Mouse (Mus musculus) liver, embryonic 12.5 days (tissue): ENCODE results near the gene G0s2. TPM values are rescaled to one million over a fixed set of nuclear protein-coding genes. Genes with fewer than 3 reads are reported as not detected.

Experiments
- ATAC-seq: fragments of 200-750 bp; cut with Nextera tagmentation; 2 replicates; pipeline ENCODE4 v1.8.0; 2017; ENCODE audit warnings: moderate number of reproducible peaks, mild to moderate bottlenecking, moderate library complexity
- H3K27ac ChIP-seq: fragments of 300-500 bp; sonication (generic); 2 replicates; pipeline ENCODE4 v1.5.1; 2016; ENCODE audit warnings: mild to moderate bottlenecking
- H3K27me3 ChIP-seq: fragments of 300-500 bp; sonication (generic); replicated peaks from 2 replicates; pipeline ENCODE4 v1.6.1; 2016; ENCODE audit warnings: mild to moderate bottlenecking, moderate library complexity
- H3K36me3 ChIP-seq: fragments of 300-500 bp; sonication (generic); 2 replicates; pipeline ENCODE4 v1.6.1; 2016; ENCODE audit warnings: mild to moderate bottlenecking, moderate library complexity
- H3K4me1 ChIP-seq: fragments of 300-500 bp; sonication (generic); 2 replicates; pipeline ENCODE4 v1.6.1; 2016
- H3K4me2 ChIP-seq: fragments of 300-500 bp; sonication (generic); 2 replicates; pipeline ENCODE4 v1.6.1; 2016; ENCODE audit warnings: mild to moderate bottlenecking, moderate library complexity
- H3K4me3 ChIP-seq: fragments of 300-500 bp; sonication (generic); 2 replicates; pipeline ENCODE4 v1.5.1; 2016; ENCODE audit warnings: mild to moderate bottlenecking, moderate library complexity
- H3K9ac ChIP-seq: fragments of 300-500 bp; sonication (generic); 2 replicates; pipeline ENCODE4 v1.6.1; 2016; ENCODE audit warnings: mild to moderate bottlenecking, moderate library complexity
- H3K9me3 ChIP-seq: fragments of 300-500 bp; sonication (generic); replicated peaks from 2 replicates; pipeline ENCODE4 v1.6.1; 2016; ENCODE audit warnings: mild to moderate bottlenecking, moderate library complexity
- WGBS: fragments of 180-500 bp; shearing (Covaris S2); methylation state at CpG from one replicate; pipeline ENCODE4 v1.1.7; 2016; ENCODE audit not compliant: insufficient replicate concordance; 5-methylcytosine and 5-hydroxymethylcytosine counted together
- polyA plus RNA-seq: library from polyadenylated mRNA; unstranded; fragments of >200 nt; fragmentation: Nextera tagmentation; extraction: Ambion mirVana; gene quantifications from 2 replicates; pipeline ENCODE4 v1.2.1, GENCODE M21; 2016

G0s2 gene
- polyA plus RNA-seq, 1 experiment from 2014 or later, result 27.0 TPM

- Histone ChIP-seq H3K4me1 (no peaks in the 10 kb centered on the region), H3K9ac (no peak overlapping the region), H3K9me3 (no peaks in the 10 kb centered on the region), H3K36me3 (no peaks in the 10 kb centered on the region), H3K4me3 (no peak overlapping the region), H3K4me2 (no peak overlapping the region), H3K27ac (no peak overlapping the region), H3K27me3 (no peaks in the 10 kb centered on the region)
- ATAC-seq, result peak; percentile 33; the same call in 1 of the 2 replicates
- 72% methylated on average over 7 of the region's 7 CpGs for WGBS
These were observed 11.3 kb upstream of the G0s2 start for GRCm38 (mm10) chr1:193284228-193284779.

DNA sequence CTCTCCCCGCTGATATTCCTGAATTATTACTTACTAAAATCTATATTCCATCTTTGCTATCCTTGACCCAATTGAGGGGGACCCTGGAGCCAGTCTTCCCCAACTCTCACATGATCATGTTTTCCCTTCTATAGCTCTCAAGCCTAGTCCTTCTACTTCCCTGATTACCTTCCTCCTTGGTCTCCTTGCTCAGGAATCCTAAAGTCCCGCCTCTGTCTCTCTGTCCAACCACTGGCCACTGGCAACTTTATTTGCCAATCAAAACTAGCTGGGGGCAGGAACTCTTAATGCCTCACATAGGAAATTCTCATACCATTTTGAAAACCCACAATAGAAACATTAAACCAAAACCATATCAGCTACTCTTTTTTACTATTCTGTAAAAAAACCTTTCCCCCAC lies 8.3 kb upstream of the G0s2 start:
- Histone ChIP-seq H3K4me1 (no peaks in the 10 kb centered on the region), H3K4me2 (no peak overlapping the region), H3K36me3 (no peaks in the 10 kb centered on the region), H3K27ac (no peak overlapping the region), H3K27me3 (no peaks in the 10 kb centered on the region), H3K9me3 (no peaks in the 10 kb centered on the region), H3K9ac (no peak overlapping the region), H3K4me3 (no peak overlapping the region)
- ATAC-seq, result no peak
- WGBS, result 67% methylated on average over 2 of the region's 2 CpGs

DNA sequence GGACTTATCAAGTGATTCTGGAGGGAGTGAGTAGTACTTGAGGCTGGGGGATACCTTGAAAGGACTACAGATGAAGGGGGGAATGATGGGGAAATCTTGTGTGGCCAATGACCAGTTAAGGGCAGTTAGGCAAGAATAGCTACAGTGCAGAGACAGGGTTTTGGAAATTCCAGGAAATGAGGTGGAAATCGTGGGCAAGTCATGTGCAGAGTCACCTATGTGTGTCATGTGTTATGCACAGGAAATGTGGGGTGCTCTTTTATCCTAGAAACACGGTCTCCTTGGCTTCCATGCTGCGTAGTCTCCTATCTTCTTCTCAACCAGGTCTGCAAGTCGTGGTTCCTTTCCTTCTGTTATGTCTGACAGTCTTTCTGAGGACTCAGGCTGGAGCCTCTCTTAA lies 6.5 kb upstream of the G0s2 start:
- no peak for ATAC-seq

DNA sequence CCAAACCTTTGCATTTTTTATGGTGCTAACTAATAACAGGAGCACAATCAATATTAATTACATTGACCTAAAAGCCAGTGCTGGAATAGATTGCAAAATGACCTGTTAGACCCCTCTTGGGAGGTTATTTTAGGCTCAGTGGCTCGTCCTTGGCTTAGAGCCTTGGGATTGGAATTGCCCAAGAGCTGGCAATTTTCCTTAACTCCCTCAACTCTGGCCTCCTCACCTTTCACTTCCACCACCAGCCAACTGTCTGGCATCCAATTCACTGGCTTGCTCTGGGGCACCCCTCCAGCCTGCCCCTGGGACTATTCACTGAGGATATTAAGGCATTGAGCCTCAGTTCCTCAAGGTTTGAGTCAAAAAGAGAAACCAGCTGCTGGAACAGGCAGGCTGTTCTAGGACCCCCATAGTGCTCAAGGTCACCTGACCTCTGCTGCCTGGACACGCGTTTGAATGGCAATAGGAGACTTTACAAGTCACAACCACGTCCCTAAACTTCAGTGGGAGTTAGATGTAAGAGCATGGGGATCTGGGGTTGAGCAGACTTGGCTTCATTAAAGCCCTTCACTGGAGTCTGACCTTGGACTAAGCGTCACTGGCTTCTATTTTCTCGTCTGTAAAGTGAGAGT lies 5.5 kb upstream of the G0s2 start:
- 51% methylated on average over 6 of the region's 6 CpGs for WGBS
- no peak for ATAC-seq
- H3K4me2 ChIP-seq, result no peak overlapping the region

More for the DNA sequence above, 6.5 kb upstream of the G0s2 start:
- Histone ChIP-seq H3K4me3 (no peak overlapping the region), H3K9me3 (no peaks in the 10 kb centered on the region), H3K4me2 (no peak overlapping the region), H3K27me3 (no peaks in the 10 kb centered on the region), H3K4me1 (no peaks in the 10 kb centered on the region), H3K9ac (no peak overlapping the region), H3K36me3 (no peaks in the 10 kb centered on the region), H3K27ac (no peak overlapping the region)
- WGBS, result 53% methylated on average over 4 of the region's 4 CpGs

GRCm38 (mm10) chr1:193274407-193275071 lies 1.5 kb upstream of the G0s2 start:
- 0 out of 2 replicates have a peak, but pooled peaks have one; percentile 17 for ATAC-seq
- Histone ChIP-seq H3K4me3 (no peak overlapping the region), H3K9me3 (no peaks in the 10 kb centered on the region), H3K27ac (no peak overlapping the region), H3K27me3 (no peaks in the 10 kb centered on the region), H3K4me1 (peaks cover 9% of the 10 kb centered on the region; the same call in 1 of the 2 replicates), H3K4me2 (no peak overlapping the region), H3K9ac (no peak overlapping the region), H3K36me3 (no peaks in the 10 kb centered on the region)
- 58% methylated on average over 8 of the region's 8 CpGs for WGBS

More for the DNA sequence above, 5.5 kb upstream of the G0s2 start:
- peaks cover 1% of the 10 kb centered on the region; the same call in 1 of the 2 replicates for H3K4me1 ChIP-seq
- H3K36me3 ChIP-seq, result no peaks in the 10 kb centered on the region
- H3K27me3 ChIP-seq, result no peaks in the 10 kb centered on the region
- H3K9me3 ChIP-seq, result no peaks in the 10 kb centered on the region
- H3K4me3 ChIP-seq, result no peak overlapping the region
- no peak overlapping the region for H3K9ac ChIP-seq
- H3K27ac ChIP-seq, result no peak overlapping the region

GRCm38 (mm10) chr1:193272137-193272915 lies 691 bp downstream of the G0s2 start:
- Histone ChIP-seq H3K4me1 (peaks cover 9% of the 10 kb centered on the region; the same call in 1 of the 2 replicates), H3K4me3 (peak overlapping the region; percentile 45), H3K27me3 (no peaks in the 10 kb centered on the region), H3K27ac (peak overlapping the region; percentile 71), H3K4me2 (peak overlapping the region; percentile 58), H3K9me3 (no peaks in the 10 kb centered on the region), H3K9ac (peak overlapping the region; percentile 53), H3K36me3 (no peaks in the 10 kb centered on the region)
- peak; percentile 9 for ATAC-seq
- 31% methylated on average over 24 of the region's 24 CpGs for WGBS

GRCm38 (mm10) chr1:193270965-193271763 lies 1.9 kb downstream of the G0s2 start:
- H3K27me3 ChIP-seq, result no peaks in the 10 kb centered on the region
- no peak for ATAC-seq
- no peak overlapping the region for H3K9ac ChIP-seq
- H3K9me3 ChIP-seq, result no peaks in the 10 kb centered on the region
- peaks cover 9% of the 10 kb centered on the region; the same call in 1 of the 2 replicates for H3K4me1 ChIP-seq
- H3K4me3 ChIP-seq, result no peak overlapping the region
- H3K27ac ChIP-seq, result no peak overlapping the region
- H3K4me2 ChIP-seq, result peak overlapping the region; percentile 58
- 38% methylated on average over 6 of the region's 6 CpGs for WGBS
- H3K36me3 ChIP-seq, result no peaks in the 10 kb centered on the region

DNA sequence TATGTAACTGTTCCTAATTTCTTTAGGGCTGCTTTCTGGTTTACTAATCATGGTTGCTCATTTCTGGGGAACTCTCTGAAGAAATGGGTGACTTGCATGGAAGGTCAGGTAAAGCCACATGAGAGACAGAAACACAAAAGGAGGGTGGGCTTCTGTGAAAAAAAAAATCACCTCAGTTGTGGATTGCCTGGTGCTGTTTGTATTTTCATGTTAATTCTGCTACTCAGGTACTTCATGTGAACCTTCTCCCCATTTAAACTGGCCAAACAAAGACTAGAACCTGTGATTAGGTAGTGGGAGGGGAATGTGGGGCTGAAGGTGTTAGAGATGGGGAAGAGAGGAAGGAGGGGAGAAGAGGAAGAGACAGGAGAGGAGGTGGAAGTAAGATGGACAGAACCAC lies 7.3 kb downstream of the G0s2 start:
- ATAC-seq, result no peak
- Histone ChIP-seq H3K36me3 (no peaks in the 10 kb centered on the region), H3K4me2 (no peak overlapping the region)

GRCm38 (mm10) chr1:193263955-193264598 lies 8.9 kb downstream of the G0s2 start, which contains the start of gene Hsd11b1:
TSS of gene Hsd11b1 (minus strand) at chr1:193264075.
- H3K4me1 ChIP-seq, result no peaks in the 10 kb centered on the region
- H3K9me3 ChIP-seq, result no peaks in the 10 kb centered on the region
- no peak within 1 kb of the TSS for H3K27ac ChIP-seq
- no peaks in the 10 kb centered on the region for H3K27me3 ChIP-seq
- H3K4me3 ChIP-seq, result no peak within 1 kb of the TSS
- no peak within 1 kb of the TSS for H3K9ac ChIP-seq
- H3K4me2 ChIP-seq, result no peak within 1 kb of the TSS
- no peaks in the 10 kb centered on the region for H3K36me3 ChIP-seq
- WGBS, result 36% methylated on average over 5 of the region's 5 CpGs
- ATAC-seq, result no peak

More for the DNA sequence above, 7.3 kb downstream of the G0s2 start:
- no peak overlapping the region for H3K9ac ChIP-seq
- no peak overlapping the region for H3K27ac ChIP-seq
- no peaks in the 10 kb centered on the region for H3K27me3 ChIP-seq
- H3K4me1 ChIP-seq, result no peaks in the 10 kb centered on the region
- no peak overlapping the region for H3K4me3 ChIP-seq
- H3K9me3 ChIP-seq, result no peaks in the 10 kb centered on the region

- no peak for ATAC-seq
- H3K9ac ChIP-seq, result no peak overlapping the region
- H3K4me1 ChIP-seq, result no peaks in the 10 kb centered on the region
- no peak overlapping the region for H3K4me2 ChIP-seq
- H3K27ac ChIP-seq, result no peak overlapping the region
- H3K27me3 ChIP-seq, result no peaks in the 10 kb centered on the region
- H3K4me3 ChIP-seq, result no peak overlapping the region
- H3K36me3 ChIP-seq, result no peaks in the 10 kb centered on the region
- H3K9me3 ChIP-seq, result no peaks in the 10 kb centered on the region
- WGBS, result 54% methylated on average over 8 of the region's 8 CpGs
These were observed 9.8 kb downstream of the G0s2 start for GRCm38 (mm10) chr1:193263026-193263907.
